Mouse (Mus musculus): ENCODE data around the gene Apon. TPM values are rescaled to one million over a fixed set of nuclear protein-coding genes. Genes with fewer than 3 reads are reported as not detected.
"Not testable (repeated sequence)": the region's sequence is repeated elsewhere in the genome, so short reads cannot be mapped to it uniquely, and the experiment has no call there.

Gene Apon
- total RNA-seq, 2 experiments from 2014 or later = not detected

GRCm38 (mm10) chr10:128272819-128273439 lies 19.0 kb downstream of the Apon start:
- DNase-seq = not testable (repeated sequence)

GRCm38 (mm10) chr10:128275374-128275773 lies 21.5 kb downstream of the Apon start:
- DNase-seq = not testable (repeated sequence)

GRCm38 (mm10) chr10:128278158-128278557 lies 24.3 kb downstream of the Apon start:
- no peak for DNase-seq

GRCm38 (mm10) chr10:128280943-128281342 lies 27.0 kb downstream of the Apon start:
- DNase-seq = no peak

GRCm38 (mm10) chr10:128281682-128282081 lies 27.8 kb downstream of the Apon start:
- DNase-seq = no peak

GRCm38 (mm10) chr10:128282886-128283450 lies 29.1 kb downstream of the Apon start:
- DNase-seq = no peak

GRCm38 (mm10) chr10:128283604-128284579 lies 30.0 kb downstream of the Apon start:
- DNase-seq = peak; percentile 49 to 83

- peak; percentile 49 to 74 for DNase-seq
These were observed 36.7 kb downstream of the Apon start for GRCm38 (mm10) chr10:128290594-128290993.

- DNase-seq = no peak
These were observed 42.6 kb downstream of the Apon start for GRCm38 (mm10) chr10:128296370-128297090.

- no peak for DNase-seq
These were observed 43.3 kb downstream of the Apon start for GRCm38 (mm10) chr10:128297221-128297620.

- DNase-seq = peak; percentile 51 to 58
These were observed 43.7 kb downstream of the Apon start for GRCm38 (mm10) chr10:128297622-128298021.

GRCm38 (mm10) chr10:128298243-128298642 lies 44.3 kb downstream of the Apon start:
- DNase-seq = no peak

GRCm38 (mm10) chr10:128298702-128299171 lies 44.8 kb downstream of the Apon start, which contains the start of gene Il23a:
Gene Il23a (minus strand): TSS chr10:128298752.
- no peak for DNase-seq

- DNase-seq = no peak
These were observed 48.5 kb downstream of the Apon start for GRCm38 (mm10) chr10:128302357-128302756.

GRCm38 (mm10) chr10:128302785-128303125 lies 48.9 kb downstream of the Apon start:
- DNase-seq = no peak

- peak; percentile 100 for DNase-seq
These were observed 49.5 kb downstream of the Apon start, which contains the start of gene Pan2 for GRCm38 (mm10) chr10:128303126-128304021. Gene Pan2 (plus strand): TSS chr10:128303335.
